Mouse (Mus musculus) liver, adult (tissue): ENCODE measurements around the gene Appbp2.
A peak's percentile ranks its signal among the peaks of the same experiment; 100 is the strongest.

Source experiments
- GATA4 ChIP-seq: IDR thresholded peaks from 2 replicates; pipeline ENCODE4 v1.6.1; 2014; ENCODE audit warnings: mild to moderate bottlenecking, low read length; ENCODE audit not compliant: insufficient replicate concordance

The Appbp2 gene

GRCm38 (mm10) chr11:85184082-85184481 is 50.8 kb downstream of the Appbp2 start:
- no peak for TF ChIP-seq GATA4

GRCm38 (mm10) chr11:85183284-85183779 is 51.6 kb downstream of the Appbp2 start:
- TF ChIP-seq GATA4: no peak

GRCm38 (mm10) chr11:85182617-85183283 is 52.2 kb downstream of the Appbp2 start:
- TF ChIP-seq GATA4: no peak

GRCm38 (mm10) chr11:85178413-85178812 is 56.5 kb downstream of the Appbp2 start:
- TF ChIP-seq GATA4: no peak

- no peak for TF ChIP-seq GATA4
Observed at GRCm38 (mm10) chr11:85177761-85178160, 57.2 kb downstream of the Appbp2 start.

- TF ChIP-seq GATA4: no peak
Observed at GRCm38 (mm10) chr11:85175941-85176340, 59.0 kb downstream of the Appbp2 start.

GRCm38 (mm10) chr11:85170833-85171232 is 64.1 kb downstream of the Appbp2 start:
- TF ChIP-seq GATA4: no peak

- peak; percentile 65; the same call in 1 of the 2 replicates for TF ChIP-seq GATA4
Observed at GRCm38 (mm10) chr11:85170058-85170740, 64.7 kb downstream of the Appbp2 start, which contains the start of gene 1700125H20Rik. Gene 1700125H20Rik (plus strand): TSS chr11:85170404.

- TF ChIP-seq GATA4: no peak
Observed at GRCm38 (mm10) chr11:85167503-85167902, 67.4 kb downstream of the Appbp2 start.

GRCm38 (mm10) chr11:85164371-85164770 is 70.6 kb downstream of the Appbp2 start:
- TF ChIP-seq GATA4: no peak

GRCm38 (mm10) chr11:85157301-85157700 is 77.6 kb downstream of the Appbp2 start:
- TF ChIP-seq GATA4: no peak

- TF ChIP-seq GATA4: no peak
Observed at GRCm38 (mm10) chr11:85152256-85152930, 82.5 kb downstream of the Appbp2 start.

GRCm38 (mm10) chr11:85139581-85140540 is 95.1 kb downstream of the Appbp2 start, which contains the start of gene Usp32:
Gene Usp32 (minus strand): TSS chr11:85140161.
- TF ChIP-seq GATA4: peak; percentile 44; the same call in 1 of the 2 replicates

GRCm38 (mm10) chr11:85138776-85139474 is 96.0 kb downstream of the Appbp2 start:
- TF ChIP-seq GATA4: no peak
